Mouse (Mus musculus): ENCODE results near the gene Gprin3.

- TF ChIP-seq CTCF (conservative IDR thresholded peaks at IDR 0.05; ENCODE audit: low read length) (no peak), NANOG (IDR thresholded peaks at IDR 0.05; ENCODE audit: borderline replicate concordance, low read length) (no peak)
Measured at GRCm38 (mm10) chr6:59390208-59390607, 35.9 kb downstream of the Gprin3 start.
